Mouse (Mus musculus): Measurements from ENCODE around the gene Mtch1. TPM values are rescaled to one million over a fixed set of nuclear protein-coding genes. Genes with fewer than 3 reads are reported as not detected.

Mtch1 gene
- polyA plus RNA-seq, 1 experiment from 2014 or later: 189 TPM

DNA sequence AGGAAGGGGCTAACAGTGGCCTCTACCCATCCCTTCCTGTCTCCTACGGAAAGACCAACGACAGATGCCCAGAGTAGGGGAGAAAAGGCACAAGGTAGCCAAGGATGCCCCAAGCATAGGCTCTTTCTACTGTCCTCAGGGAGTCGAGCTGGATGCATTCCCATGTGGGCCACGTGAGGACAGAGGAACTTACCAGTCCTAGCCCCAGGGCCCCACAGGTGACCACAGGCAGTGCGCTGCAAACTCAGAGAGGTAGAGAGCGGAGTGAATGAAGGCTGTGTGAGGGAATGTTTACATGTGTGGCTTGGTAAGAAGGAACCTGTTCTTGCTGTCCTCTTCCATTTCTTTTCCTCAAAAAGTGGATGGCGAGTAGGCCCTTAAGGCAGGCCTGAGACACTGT lies 41.9 kb downstream of the Mtch1 start:
- Histone ChIP-seq H3K36me3 (ENCODE audit: control insufficient read depth, insufficient read depth, low read length) (peaks cover 3% of the 10 kb centered on the region; the same call in 1 of the 2 replicates), H3K4me3 (ENCODE audit: low read depth, low read length) (no peak overlapping the region), H3K4me2 (replicated peaks; ENCODE audit: low read depth) (no peak overlapping the region), H3K9ac (ENCODE audit: low read length) (no peak overlapping the region), H3K9me3 (ENCODE audit: control insufficient read depth, low read length) (no peaks in the 10 kb centered on the region), H3K27ac (replicated peaks) (no peak overlapping the region), H3K27me3 (ENCODE audit: control insufficient read depth, insufficient read depth, low read length) (no peaks in the 10 kb centered on the region), H3K4me1 (replicated peaks; ENCODE audit: control insufficient read depth, insufficient read depth) (peaks cover 10% of the 10 kb centered on the region)
- peak; percentile 16; the same call in 1 of the 2 replicates for ATAC-seq (ENCODE audit: low FRiP score, low TSS enrichment)
- no peak for DNase-seq (ENCODE audit: low spot score)
- 62% methylated on average over 7 of the region's 7 CpGs for WGBS
- TF ChIP-seq EP300 (optimal IDR thresholded peaks at IDR 0.05): no peak
- TF ChIP-seq CTCF (IDR thresholded peaks at IDR 0.05; ENCODE audit: low read depth): no peak

DNA sequence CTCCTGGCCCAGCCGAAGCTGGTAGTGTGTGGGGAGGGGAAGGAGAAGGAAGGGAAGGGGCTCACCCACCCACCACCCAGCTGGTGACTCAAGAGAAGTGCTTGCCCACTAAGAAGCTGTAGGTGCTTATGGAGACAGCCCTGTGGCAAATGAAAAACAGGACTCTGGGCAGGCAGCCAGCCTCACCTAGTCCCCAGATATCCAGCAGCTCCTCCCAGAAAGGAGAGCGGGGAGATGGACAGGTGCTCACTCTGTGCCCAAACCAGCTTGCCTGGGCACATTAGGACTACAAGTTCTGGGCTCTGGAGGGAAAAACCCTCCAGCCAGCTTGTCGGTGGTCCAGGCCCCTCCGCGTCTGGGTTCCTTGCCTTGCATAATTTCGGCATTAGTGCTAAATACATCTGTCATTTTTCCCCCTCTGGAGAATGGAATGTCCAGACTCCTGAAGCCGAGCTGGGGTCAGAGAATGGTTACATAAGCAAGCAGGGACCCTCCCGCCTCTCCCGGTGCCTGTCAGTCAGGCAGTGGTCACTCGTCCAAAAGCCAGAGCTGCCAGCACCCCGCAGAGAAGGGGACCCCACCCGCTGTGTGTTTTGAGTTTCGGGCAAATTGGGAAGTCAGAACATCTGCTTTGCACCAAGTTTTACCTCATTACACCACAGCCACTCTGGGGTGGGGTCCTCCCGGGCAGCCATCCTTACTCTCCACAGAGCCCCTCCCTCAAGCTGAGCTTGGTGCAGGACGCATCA lies 42.5 kb downstream of the Mtch1 start:
- Histone ChIP-seq H3K4me1 (replicated peaks; ENCODE audit: control insufficient read depth, insufficient read depth) (peaks cover 10% of the 10 kb centered on the region), H3K4me3 (ENCODE audit: low read depth, low read length) (no peak overlapping the region), H3K9ac (ENCODE audit: low read length) (no peak overlapping the region), H3K27ac (replicated peaks) (peak overlapping the region; percentile 61; the same call in 1 of the 2 replicates), H3K9me3 (ENCODE audit: control insufficient read depth, low read length) (no peaks in the 10 kb centered on the region), H3K4me2 (replicated peaks; ENCODE audit: low read depth) (peak overlapping the region; percentile 23; the same call in 1 of the 2 replicates), H3K36me3 (ENCODE audit: control insufficient read depth, insufficient read depth, low read length) (peaks cover 6% of the 10 kb centered on the region; the same call in 1 of the 2 replicates), H3K27me3 (ENCODE audit: control insufficient read depth, insufficient read depth, low read length) (no peaks in the 10 kb centered on the region)
- 17% methylated on average over 15 of the region's 15 CpGs for WGBS
- DNase-seq (ENCODE audit: low spot score) (peak; percentile 78), ATAC-seq (ENCODE audit: low FRiP score, low TSS enrichment) (peak; percentile 11; the same call in 1 of the 2 replicates)
- TF ChIP-seq CTCF (IDR thresholded peaks at IDR 0.05; ENCODE audit: low read depth): no peak
- no peak for TF ChIP-seq EP300 (optimal IDR thresholded peaks at IDR 0.05)

DNA sequence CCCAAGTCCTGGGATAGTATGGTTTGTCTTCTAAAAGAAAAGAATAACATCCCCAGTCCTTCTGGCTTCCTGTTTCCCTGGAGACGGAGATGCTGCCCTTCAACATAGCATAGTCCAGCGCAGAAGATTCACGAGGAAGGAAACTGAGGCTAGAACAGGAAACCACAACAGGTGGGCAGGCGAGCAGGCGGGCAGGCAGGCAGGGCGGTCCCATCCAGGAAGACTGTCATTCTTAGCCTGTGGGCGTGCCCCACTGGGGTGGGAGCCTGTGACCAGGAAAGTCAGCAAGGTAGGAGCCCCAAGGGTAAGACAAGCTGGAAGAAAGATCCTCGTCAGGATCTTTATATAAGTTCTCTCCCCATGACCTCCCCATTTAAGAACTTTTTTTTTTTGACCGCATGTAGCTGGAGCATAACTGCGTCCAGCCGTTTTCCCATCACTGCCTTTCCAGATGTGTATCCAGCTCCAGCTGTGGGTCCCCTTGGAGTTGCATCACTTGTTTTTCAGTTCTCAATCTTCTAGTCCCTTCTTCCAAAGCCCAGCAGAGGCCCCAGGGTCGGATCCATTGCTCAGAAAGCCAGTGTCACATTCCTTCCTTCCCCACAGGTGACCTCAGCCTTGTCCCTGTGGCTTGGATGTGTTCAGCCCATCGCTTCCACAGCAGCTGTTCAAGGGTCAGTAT lies 43.2 kb downstream of the Mtch1 start:
- no peaks in the 10 kb centered on the region for H3K9me3 ChIP-seq (ENCODE audit: control insufficient read depth, low read length)
- peak; percentile 6; the same call in 1 of the 2 replicates for ATAC-seq (ENCODE audit: low FRiP score, low TSS enrichment)
- H3K9ac ChIP-seq (ENCODE audit: low read length): no peak overlapping the region
- H3K27me3 ChIP-seq (ENCODE audit: control insufficient read depth, insufficient read depth, low read length): no peaks in the 10 kb centered on the region
- H3K36me3 ChIP-seq (ENCODE audit: control insufficient read depth, insufficient read depth, low read length): peaks cover 6% of the 10 kb centered on the region; the same call in 1 of the 2 replicates
- WGBS: 52% methylated on average over 13 of the region's 13 CpGs
- DNase-seq (ENCODE audit: low spot score): peak; percentile 32
- no peak for TF ChIP-seq CTCF (IDR thresholded peaks at IDR 0.05; ENCODE audit: low read depth)
- peak overlapping the region; percentile 61; the same call in 1 of the 2 replicates for H3K27ac ChIP-seq (replicated peaks)
- H3K4me1 ChIP-seq (replicated peaks; ENCODE audit: control insufficient read depth, insufficient read depth): peaks cover 10% of the 10 kb centered on the region
- no peak overlapping the region for H3K4me3 ChIP-seq (ENCODE audit: low read depth, low read length)
- H3K4me2 ChIP-seq (replicated peaks; ENCODE audit: low read depth): no peak overlapping the region

DNA sequence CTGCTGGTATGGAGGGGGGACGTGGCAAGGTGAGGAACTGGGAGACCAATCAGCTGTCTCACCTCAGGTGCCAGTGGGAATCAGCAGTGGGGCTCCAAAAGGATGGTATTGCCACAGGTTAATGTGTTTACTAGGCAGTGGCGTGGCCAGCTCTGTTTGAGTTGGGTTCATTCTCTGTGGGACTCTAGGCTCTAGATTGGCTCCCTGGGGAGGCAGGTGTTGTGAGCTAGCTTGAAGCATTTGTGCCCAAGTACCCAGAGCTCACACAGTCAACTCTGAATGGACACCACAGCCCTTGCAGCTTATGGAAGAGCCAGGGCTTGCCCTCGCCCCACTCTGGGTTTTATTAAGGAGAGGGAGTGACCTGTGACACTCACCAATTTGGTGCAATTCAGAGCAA lies 43.9 kb downstream of the Mtch1 start:
- no peak overlapping the region for H3K27ac ChIP-seq (replicated peaks)
- H3K9ac ChIP-seq (ENCODE audit: low read length): no peak overlapping the region

DNA sequence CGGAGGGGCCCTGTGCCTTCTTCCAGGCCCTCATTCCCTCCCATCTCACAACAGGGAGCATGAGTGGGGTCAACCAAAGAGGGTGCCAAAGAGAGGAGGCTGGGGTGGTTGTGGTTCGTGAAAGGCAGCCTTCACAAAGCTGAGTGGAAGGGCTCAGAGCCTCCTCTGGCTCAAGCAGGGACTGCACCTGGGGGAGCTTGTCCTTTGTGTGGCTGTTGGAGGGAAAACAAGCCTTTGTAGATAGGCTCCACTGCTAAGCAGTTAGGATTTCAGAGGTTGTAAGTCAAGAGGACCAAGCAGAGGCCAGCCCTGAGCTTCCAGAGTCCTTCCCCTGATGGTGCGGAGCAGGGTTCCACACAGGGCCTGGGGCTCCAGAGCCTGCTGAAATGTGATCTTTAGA lies 44.6 kb downstream of the Mtch1 start:
- H3K4me3 ChIP-seq (ENCODE audit: low read depth, low read length): no peak overlapping the region
- H3K9me3 ChIP-seq (ENCODE audit: control insufficient read depth, low read length): no peaks in the 10 kb centered on the region
- ATAC-seq (ENCODE audit: low FRiP score, low TSS enrichment): peak; percentile 51; the same call in 1 of the 2 replicates
- no peak overlapping the region for H3K9ac ChIP-seq (ENCODE audit: low read length)
- WGBS: 55% methylated on average over 3 of the region's 3 CpGs
- DNase-seq (ENCODE audit: low spot score): peak; percentile 70
- peaks cover 12% of the 10 kb centered on the region for H3K36me3 ChIP-seq (ENCODE audit: control insufficient read depth, insufficient read depth, low read length)
- H3K27ac ChIP-seq (replicated peaks): no peak overlapping the region
- TF ChIP-seq EP300 (optimal IDR thresholded peaks at IDR 0.05): no peak
- peak; percentile 60 for TF ChIP-seq CTCF (IDR thresholded peaks at IDR 0.05; ENCODE audit: low read depth)
- H3K4me2 ChIP-seq (replicated peaks; ENCODE audit: low read depth): no peak overlapping the region
- peaks cover 10% of the 10 kb centered on the region for H3K4me1 ChIP-seq (replicated peaks; ENCODE audit: control insufficient read depth, insufficient read depth)
- no peaks in the 10 kb centered on the region for H3K27me3 ChIP-seq (ENCODE audit: control insufficient read depth, insufficient read depth, low read length)

More for the DNA sequence above, 43.9 kb downstream of the Mtch1 start:
- peaks cover 9% of the 10 kb centered on the region for H3K36me3 ChIP-seq (ENCODE audit: control insufficient read depth, insufficient read depth, low read length)
- 83% methylated on average over 3 of the region's 3 CpGs for WGBS
- H3K27me3 ChIP-seq (ENCODE audit: control insufficient read depth, insufficient read depth, low read length): no peaks in the 10 kb centered on the region
- ATAC-seq (ENCODE audit: low FRiP score, low TSS enrichment) (no peak), DNase-seq (ENCODE audit: low spot score) (no peak)
- H3K4me1 ChIP-seq (replicated peaks; ENCODE audit: control insufficient read depth, insufficient read depth): peaks cover 10% of the 10 kb centered on the region
- no peaks in the 10 kb centered on the region for H3K9me3 ChIP-seq (ENCODE audit: control insufficient read depth, low read length)
- TF ChIP-seq EP300 (optimal IDR thresholded peaks at IDR 0.05) (no peak), CTCF (IDR thresholded peaks at IDR 0.05; ENCODE audit: low read depth) (no peak)
- H3K4me3 ChIP-seq (ENCODE audit: low read depth, low read length): no peak overlapping the region
- H3K4me2 ChIP-seq (replicated peaks; ENCODE audit: low read depth): no peak overlapping the region

Measured in stomach, postnatal 0 days (tissue).